Mouse (Mus musculus): ENCODE data around the gene Ccdc103.

Gene Ccdc103

DNA sequence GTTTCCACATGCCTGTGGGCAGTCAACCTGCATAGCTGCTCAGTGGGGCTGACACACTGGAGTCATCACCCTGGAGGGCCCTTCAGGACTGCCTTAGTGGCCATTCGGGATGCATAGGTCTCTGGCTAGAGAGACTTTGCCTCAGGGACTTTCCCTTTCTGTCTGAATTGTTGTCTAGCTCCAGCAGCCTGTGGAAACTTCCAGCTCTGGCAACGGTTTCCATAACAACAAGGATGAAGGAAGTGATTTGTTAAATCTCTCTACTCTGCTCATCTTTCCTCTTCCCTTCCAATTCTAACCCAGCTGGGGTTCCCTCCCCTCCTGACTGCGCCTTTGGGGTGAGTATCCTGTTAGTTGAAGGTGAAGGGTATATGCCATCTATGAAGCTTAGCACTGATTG lies 7.1 kb downstream of the Ccdc103 start:
- in situ Hi-C loops (cut with MboI, MseI), result loop anchor here (10.0 kb wide), 1 partner anchor 1453 kb away; no protein-coding TSS in a partner anchor

DNA sequence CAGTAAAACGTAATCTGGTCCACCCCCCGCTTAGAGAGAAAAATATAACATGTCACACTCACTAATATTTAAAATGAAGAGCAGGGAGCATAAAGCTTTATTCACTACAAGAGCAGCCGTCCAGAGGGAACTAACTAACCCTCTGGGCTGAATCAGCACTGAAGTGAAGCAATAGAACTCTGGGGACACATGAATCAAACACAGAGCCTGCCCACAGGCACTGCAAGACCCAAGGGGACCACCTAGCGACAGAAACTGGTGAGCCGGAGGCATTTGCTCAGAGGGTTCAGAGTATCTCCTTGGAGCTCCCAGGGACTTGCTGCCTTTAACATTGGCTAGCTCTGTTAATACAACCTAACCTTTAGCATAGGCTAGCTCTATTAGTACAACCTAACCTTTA lies 9.1 kb downstream of the Ccdc103 start:
- in situ Hi-C loops (cut with MboI, MseI), result no loop called here

DNA sequence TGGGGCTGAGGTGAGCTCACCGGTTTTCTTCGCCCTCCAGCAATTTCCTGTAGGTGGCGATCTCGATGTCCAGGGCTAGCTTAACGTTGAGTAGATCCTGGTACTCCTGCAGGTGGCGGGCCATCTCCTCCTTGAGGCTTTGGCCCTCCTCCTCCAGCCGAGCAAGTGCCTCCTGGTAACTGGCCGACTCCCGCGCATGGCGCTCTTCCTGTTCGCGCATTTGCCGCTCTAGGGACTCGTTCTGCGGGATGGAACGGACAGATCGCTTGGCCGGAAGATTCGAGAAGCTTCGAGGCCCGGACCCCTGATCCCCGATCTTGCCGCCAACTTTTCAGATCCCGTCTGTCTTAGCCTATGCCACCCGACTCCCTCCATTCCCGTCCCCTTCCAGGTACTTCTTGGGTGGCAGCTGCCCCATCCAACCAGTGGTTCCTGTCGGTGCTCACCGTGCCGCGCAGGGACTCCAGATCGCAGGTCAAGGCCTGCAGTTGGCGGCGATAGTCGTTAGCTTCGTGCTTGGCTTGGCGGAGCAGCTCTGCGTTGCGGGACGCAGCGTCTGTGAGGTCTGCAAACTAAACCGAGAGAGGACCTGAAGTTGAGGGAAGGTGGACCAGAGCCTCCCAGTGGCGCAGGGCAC lies 12.1 kb downstream of the Ccdc103 start:
- in situ Hi-C loops (cut with MboI, MseI), result no loop called here

DNA sequence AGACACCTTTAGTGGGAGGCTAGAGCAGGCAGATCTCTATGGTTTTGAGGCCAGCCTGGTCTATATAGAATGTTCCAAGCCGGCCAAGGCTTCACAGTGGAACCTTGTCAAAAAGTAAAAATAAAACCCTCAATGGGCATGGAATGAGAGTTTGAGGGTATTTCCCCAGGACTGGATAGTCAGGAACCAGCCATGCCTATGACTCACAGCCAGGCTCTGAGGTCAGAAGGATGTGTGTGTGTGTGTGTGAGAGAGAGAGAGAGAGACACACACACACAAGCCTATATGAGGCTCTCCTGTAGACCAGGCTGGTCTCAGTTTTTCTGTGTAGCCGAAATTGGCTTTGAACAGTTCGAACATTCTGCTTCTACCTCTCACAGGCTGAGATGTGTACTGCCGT lies 13.7 kb downstream of the Ccdc103 start:
- in situ Hi-C loops (cut with MboI, MseI), result loop anchor here (5.0 kb wide), 1 partner anchor 98 kb away; no protein-coding TSS in a partner anchor

DNA sequence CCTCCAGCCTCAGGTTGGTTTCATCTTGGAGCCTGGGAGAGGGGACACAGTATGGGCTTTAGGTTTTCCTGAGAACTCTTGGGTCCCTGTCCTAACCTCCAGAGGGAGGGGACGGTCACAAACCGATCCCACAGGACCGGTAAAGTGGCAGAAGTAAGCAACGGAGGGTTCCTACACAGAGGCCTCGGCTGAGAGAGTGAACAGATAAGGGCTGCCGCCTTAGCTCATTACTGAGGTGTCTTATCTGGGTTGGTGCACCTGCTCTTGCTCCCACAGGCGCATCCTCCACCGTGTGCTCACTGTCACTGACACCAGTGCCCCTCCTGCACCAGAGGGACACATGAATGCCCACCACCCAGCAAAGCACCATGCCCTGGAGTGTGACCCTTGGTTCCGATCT lies 14.8 kb downstream of the Ccdc103 start:
- in situ Hi-C loops (cut with MboI, MseI), result loop anchor here (5.0 kb wide), 1 partner anchor 97 kb away; no protein-coding TSS in a partner anchor

DNA sequence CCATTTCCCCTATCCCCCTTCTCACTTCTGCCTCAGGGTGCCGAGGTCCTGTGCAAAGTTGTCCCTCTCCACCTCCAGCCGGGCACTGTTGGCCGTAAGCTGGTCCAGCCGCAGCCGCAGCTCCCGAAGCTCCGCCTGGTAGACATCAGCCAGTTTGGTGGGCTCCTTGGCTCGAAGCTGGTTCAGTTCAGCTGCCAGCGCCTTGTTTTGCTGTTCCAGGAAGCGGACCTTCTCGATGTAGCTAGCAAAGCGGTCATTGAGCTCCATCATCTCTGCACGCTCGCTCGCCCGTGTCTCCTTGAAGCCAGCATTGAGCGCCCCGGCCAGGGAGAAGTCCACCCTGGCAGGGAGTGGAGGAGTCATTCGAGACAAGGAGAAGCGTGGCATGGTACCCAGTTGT lies 15.6 kb downstream of the Ccdc103 start:
- in situ Hi-C loops (cut with MboI, MseI), result loop anchor here (5.0 kb wide), 1 partner anchor 96 kb away; no protein-coding TSS in a partner anchor

DNA sequence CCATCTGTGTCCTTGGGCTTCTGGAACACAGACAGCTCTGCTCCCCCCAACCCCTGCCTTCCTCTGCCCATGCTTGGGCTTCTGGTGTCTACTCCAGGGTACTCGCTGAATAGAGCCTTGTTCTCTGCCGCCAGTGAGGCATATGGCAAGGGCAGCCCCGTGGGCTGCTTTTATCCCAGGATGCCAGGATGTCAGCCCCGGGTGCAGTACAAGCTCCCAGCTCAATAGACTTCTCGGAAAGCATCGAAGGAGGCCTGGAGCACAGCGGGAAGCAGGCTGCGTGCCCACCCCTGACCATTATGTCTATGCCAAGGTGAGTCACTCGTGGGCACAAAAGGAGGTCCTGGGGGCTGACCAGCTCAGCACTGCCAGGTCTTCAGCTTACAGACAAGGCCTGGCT lies 17.4 kb downstream of the Ccdc103 start:
- in situ Hi-C loops (cut with MboI, MseI), result loop anchor here (5.0 kb wide), 1 partner anchor 94 kb away; no protein-coding TSS in a partner anchor

DNA sequence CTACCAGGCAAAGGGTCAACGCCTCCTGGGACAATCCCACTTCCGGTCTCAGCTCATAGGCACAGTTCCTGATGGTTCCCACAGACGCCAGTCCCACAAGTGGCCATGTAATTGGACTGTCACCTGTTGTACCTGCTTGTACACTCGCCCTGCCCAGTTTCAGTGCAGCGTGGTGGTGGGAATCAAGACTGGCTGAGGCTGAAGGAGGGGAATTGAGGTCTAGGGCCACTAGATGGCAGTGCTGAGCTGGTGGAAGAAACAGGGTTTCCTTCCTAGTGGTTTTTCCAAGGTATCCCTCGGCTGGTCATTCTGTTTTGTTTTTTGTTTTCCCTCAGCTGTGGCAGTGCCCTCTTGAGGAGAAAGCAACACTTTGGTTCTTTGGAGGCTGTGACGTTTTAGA lies 19.8 kb downstream of the Ccdc103 start, which contains the start of gene Gfap:
TSS of gene Gfap (minus strand) at position 150 of the 400 bp plus-strand sequence.
- in situ Hi-C loops (cut with MboI, MseI), result no loop called here

DNA sequence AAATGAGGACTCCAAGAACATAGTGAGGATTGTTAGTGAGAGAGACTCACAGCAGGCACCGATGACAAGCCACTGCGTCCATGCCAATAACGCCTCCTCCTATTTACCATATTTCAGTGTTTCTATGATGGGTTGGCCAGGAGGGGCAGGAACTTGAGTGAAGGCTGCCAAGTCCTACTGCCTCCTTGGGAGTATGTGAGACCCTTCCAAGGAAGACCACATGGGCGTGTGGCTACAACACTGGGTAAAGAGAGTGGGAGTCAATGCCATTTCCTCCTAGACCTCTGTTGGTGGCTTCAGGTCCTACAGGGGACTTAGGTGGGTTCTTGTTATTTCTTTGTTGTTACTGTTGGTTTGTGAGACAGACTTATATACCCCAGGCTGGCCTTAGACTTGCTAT lies 20.2 kb downstream of the Ccdc103 start:
- in situ Hi-C loops (cut with MboI, MseI), result no loop called here

DNA sequence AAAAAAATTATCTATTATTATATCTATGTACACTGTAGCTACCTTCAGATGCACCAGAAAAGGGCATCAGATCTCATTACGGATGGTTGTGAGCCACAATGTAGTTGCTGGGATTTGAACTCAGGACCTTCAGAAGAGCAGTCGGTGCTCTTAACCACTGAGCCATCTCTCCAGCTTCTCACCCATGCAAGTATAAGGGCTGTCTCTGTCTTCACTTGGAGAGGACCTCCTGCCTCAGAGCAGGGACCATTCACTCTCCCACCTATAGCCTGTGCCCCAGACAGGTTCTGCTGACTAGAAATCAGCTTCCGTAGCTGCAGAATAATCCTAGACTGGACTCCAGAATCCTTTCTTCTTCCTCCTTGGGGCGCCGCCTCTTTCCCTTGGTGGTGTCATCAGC lies 21.1 kb downstream of the Ccdc103 start:
- in situ Hi-C loops (cut with MboI, MseI), result no loop called here

DNA sequence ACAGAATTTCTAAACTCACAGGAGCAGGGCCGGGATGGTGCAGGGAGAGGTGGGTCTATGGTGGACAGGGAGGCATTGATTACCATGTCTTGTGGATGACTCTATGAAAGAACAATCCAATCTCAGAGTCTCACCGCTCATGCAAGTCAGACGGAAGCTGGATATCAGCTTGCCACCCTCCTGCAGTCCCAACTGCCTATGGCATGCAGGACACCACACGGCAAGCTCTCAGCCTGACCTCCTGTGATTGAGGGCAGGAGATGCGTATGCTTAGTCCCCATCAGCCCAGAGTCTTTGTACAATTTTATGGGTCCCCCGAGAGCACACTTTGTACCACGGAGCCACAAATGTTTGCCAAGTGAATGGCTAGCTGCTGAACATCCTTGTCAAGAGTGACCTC lies 22.6 kb downstream of the Ccdc103 start:
- in situ Hi-C loops (cut with MboI, MseI), result no loop called here

DNA sequence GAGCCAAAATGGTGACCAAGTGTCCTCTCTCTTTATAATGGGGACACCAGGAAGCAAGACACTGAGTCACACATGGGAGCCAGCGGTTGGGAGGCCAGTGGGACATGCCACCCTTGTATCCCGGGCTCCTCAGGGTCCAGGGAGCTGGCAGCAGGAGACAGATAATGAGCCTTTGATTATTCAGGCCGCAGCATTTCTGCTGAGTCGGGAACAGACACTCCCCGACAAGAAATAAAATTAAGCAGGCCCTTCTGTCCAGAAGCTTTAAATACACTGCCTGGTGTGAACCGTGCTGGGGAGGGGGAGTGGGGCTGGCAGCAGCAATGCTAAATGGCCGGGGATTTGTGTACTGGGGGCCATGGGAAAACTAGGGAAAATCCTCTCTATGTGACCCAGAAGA lies 30.4 kb downstream of the Ccdc103 start:
- in situ Hi-C loops (cut with MboI, MseI), result no loop called here

DNA sequence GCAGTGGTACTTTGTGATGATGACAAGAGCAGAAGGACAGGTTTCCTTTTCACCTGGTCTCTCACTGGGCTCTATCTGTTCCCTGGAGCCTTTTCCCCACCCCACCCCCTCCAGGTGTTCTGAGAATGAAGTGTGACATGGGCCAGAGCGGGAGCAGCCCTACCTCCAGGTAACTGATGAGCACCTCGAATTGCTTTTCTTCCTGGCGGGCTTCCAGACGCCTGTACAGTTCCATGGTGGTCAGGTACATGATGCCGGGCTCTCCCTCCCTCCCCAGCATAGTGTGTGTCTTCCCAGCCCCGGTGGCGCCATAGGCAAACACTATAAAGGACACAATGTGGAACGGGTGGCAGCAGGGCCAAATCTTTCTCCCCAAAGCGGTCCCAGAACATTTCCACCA lies 34.4 kb downstream of the Ccdc103 start:
- in situ Hi-C loops (cut with MboI, MseI), result no loop called here

DNA sequence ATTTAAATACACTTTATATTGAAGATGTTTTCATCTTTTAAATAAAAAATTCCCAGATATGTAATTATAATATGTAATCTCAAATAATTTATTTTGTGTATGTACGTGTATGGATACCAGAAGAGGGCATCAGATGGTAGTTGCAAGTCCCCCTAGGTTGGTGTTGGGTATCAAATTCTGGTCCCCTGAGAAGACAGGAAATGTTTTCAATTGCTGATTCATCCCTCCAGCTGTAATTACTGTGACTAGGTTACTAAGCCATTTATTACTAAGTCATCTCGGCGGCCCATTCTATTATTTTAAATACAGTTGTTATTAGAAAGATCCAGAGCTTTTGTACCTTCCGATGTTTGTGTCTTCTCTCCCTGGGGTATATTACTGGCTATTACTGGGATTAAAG lies 37.1 kb downstream of the Ccdc103 start:
- in situ Hi-C loops (cut with MboI, MseI), result no loop called here

DNA sequence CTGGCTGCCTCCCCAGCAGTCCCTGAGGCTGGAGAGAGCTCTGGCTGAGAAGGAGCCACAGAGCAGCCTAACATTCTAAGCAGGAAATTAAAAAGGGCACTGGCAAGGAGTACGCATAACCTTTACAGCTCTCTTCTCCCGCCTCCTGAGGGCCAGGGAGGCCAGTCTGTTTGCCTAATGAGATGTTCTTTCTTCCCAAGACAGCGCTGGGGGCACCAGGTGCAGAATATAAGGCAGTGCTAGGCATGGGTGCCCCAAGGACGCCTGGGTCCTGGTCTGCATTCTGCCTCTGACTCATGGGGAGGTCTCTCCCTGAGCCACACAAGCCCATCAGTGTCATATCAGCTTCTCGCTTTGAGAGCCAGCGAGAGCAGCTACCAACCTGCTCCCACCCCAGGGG lies 40.5 kb downstream of the Ccdc103 start:
- in situ Hi-C loops (cut with MboI, MseI), result no loop called here

DNA sequence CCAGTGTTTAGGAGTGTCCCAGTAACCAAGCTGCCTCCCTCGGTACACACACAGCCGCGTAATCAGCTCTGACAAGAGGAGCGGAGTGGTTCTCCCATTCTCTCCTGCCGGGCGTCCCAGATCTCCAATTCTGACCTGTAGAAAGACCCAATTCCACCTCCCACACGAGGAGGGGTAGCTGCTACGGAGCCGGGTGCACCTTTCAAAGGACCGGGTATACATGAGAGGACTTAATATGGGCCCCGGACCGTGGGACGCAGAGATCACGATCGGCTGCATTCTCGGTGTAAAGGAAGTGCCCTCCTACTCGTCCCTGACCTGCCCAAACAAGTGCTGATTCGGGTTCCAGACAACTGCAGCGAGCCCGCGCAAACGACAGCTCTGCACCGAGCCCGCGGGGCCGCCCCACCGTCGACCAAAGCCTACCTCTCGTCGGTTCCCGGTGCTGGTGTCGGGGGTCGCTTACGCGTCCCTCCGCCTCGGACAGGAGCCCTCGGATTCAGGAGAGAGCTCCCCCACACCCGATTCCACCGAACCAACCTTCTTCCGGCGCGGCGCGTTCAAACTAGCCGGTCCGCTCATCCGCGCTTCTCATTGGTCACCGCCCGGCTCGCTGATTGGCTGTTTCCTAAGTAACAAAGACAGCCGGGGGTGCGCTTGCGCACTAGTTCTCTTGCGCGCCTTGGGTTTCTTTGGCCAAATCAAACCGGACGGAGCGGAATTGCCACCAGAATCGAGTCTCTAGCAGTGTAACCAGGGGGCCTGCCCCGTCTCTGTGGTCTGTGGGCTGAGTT lies 43.8 kb downstream of the Ccdc103 start, which contains the start of gene Kif18b:
TSS of gene Kif18b (minus strand) at position 568 of the 794 bp plus-strand sequence.
- in situ Hi-C loops (cut with MboI, MseI), result no loop called here

DNA sequence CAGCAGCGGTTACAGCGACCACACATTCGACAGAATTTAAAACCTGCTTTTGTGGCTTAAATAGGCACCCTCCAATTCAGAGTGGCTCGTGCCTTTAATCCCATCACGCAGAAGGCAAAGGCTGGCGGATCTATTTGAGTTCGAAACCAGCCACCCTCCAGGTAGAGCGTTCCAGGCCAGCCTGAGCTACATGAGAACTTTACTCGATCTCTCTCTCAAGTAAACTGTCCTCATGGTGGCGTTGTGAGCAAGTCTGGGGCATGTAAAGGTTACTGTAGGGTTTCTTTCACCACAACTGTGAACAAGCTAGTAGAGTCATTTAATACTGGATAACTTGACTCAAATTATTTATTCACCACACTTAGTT lies 44.3 kb downstream of the Ccdc103 start:
- in situ Hi-C loops (cut with MboI, MseI), result no loop called here

DNA sequence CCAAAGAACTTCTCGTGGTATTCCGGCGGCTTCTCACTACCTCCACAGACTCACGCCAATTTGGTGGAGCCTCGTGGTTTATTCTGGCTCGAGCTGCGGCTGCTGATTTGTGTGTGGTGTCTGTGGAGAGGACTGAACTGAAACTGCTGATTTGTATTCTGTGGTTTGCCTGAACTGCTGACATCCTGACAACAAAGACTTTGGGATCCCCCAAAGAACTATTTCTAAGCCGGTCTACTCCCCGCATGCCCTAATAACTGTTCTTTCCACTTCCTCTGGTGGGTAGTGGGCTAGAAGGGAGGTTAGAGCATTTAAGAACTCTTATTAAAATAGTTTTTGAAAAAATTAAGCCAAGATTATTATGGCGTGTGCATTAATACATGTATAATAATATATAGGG lies 49.7 kb downstream of the Ccdc103 start:
- in situ Hi-C loops (cut with MboI, MseI), result no loop called here

All from regulatory T cell (primary cell).